Mouse (Mus musculus): ENCODE measurements at regions not wholly inside any gene's neighbourhood (a gene's known extent, or its start where the extent isn't known, plus 50 kb on each side); places are given as distances from the start of the nearest gene placed in this dataset.
"Not testable (repeated sequence)": the region's sequence is repeated elsewhere in the genome, so short reads cannot be mapped to it uniquely, and the experiment has no call there.

DNA sequence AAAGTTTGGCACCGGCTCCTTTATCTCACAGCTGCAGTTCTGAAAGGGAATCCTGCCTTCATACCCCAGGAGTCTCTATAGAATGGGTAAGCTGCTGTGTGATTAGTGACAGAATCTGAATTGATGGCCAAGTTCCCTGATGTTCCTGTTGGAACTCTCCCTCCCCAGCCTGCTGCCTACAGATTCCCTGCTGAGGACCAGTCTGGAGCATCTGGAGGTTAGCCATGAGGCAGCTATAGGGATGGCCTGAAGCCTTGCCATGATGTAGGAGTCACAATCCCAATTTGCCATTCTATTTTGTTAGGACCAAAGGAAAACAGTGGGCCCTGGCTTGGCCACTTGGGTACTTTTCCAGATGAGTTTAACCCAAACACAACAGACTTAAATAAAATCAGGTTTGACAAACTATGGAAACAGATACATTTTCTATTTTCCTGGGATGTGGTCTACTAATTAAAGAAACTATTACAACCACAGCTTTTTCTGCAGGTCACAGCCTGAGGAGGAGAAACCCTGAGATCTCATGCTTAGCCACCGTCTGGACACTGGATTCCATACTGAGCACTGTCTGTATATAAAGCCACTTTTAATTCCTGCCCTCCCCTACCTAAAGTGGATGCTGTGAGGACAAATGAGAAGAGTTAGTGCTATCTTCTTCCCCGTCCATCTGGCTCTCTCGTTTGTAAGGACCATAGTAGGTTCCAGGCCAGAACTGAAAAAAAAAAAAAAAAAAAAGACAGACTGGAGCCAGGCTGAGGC lies 349.5 kb upstream of the Tbl1xr1 start:
- in situ Hi-C loops (cut with MboI; ENCODE audit: low sequenced_read_pairs in 2 of 2, unreplicated experiment in 2 of 2): no loop called here

DNA sequence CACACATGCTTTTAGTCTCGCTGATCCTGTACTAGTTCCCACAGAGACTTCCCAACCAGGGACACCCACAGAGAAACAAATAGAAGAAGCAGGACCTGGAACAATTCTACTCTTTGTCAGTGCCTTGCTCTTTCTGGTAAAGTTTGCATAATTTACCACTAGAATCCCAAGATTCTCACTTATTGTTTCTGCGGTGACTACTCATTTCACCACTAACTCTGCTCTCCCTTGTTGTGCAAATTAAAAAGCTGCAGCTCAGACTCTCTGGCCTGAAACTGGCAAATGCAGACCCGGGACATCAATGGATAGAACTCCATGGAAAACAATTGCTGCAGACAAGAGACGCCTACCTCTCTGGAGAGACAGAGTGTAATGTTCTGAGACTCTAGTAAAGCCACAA lies 348.4 kb upstream of the Tbl1xr1 start:
- Histone ChIP-seq H3K27ac (ENCODE audit: insufficient read depth, low read depth, low read length, poor library complexity, severe bottlenecking) (no peak overlapping the region), H3K36me3 (ENCODE audit: control insufficient read depth, insufficient read depth, low read length, poor library complexity, severe bottlenecking) (no peaks in the 10 kb centered on the region), H3K9me3 (ENCODE audit: control insufficient read depth, insufficient read depth, low read depth, low read length) (no peaks in the 10 kb centered on the region), H3K4me1 (ENCODE audit: control insufficient read depth in 2 of 2, insufficient read depth in 2 of 2, low read length in 2 of 2, poor library complexity in 1 of 2) (no peaks in the 10 kb centered on the region), H3K9ac (ENCODE audit: insufficient read depth, low read depth, low read length, poor library complexity, severe bottlenecking) (no peak overlapping the region), H3K4me3 (ENCODE audit: insufficient read depth in 1 of 2, low read depth in 1 of 2, low read length in 2 of 2, poor library complexity in 1 of 2, severe bottlenecking in 1 of 2) (no peak overlapping the region)
- in situ Hi-C loops (cut with MboI; ENCODE audit: low sequenced_read_pairs in 2 of 2, unreplicated experiment in 2 of 2): no loop called here
- TF ChIP-seq MAFK (IDR thresholded peaks at IDR 0.05; ENCODE audit: insufficient read depth, low read depth, low read length): no peak
- TF ChIP-seq HCFC1 (IDR thresholded peaks at IDR 0.05; ENCODE audit: borderline replicate concordance, insufficient read depth, low read length): no peak
- TF ChIP-seq ZC3H11A (IDR thresholded peaks at IDR 0.05; ENCODE audit: borderline replicate concordance, low read depth, low read length): no peak
- no peak for TF ChIP-seq ZNF384 (IDR thresholded peaks at IDR 0.05; ENCODE audit: low read depth, low read length)
- no peak for TF ChIP-seq CHD2 (IDR thresholded peaks at IDR 0.05; ENCODE audit: low read depth, low read length)
- peak; percentile 26 for DNase-seq (ENCODE audit: low read depth, low spot score)

More for the DNA sequence above, 349.5 kb upstream of the Tbl1xr1 start:
- no peak for DNase-seq (ENCODE audit: low read depth, low spot score)
- Histone ChIP-seq H3K9ac (ENCODE audit: insufficient read depth, low read depth, low read length, poor library complexity, severe bottlenecking) (no peak overlapping the region), H3K36me3 (ENCODE audit: control insufficient read depth, insufficient read depth, low read length, poor library complexity, severe bottlenecking) (no peaks in the 10 kb centered on the region), H3K27ac (ENCODE audit: insufficient read depth, low read depth, low read length, poor library complexity, severe bottlenecking) (no peak overlapping the region), H3K4me1 (ENCODE audit: control insufficient read depth in 2 of 2, insufficient read depth in 2 of 2, low read length in 2 of 2, poor library complexity in 1 of 2) (no peaks in the 10 kb centered on the region), H3K9me3 (ENCODE audit: control insufficient read depth, insufficient read depth, low read depth, low read length) (no peaks in the 10 kb centered on the region), H3K4me3 (ENCODE audit: insufficient read depth in 1 of 2, low read depth in 1 of 2, low read length in 2 of 2, poor library complexity in 1 of 2, severe bottlenecking in 1 of 2) (no peak overlapping the region)
- TF ChIP-seq ZNF384 (IDR thresholded peaks at IDR 0.05; ENCODE audit: low read depth, low read length): no peak
- TF ChIP-seq CHD2 (IDR thresholded peaks at IDR 0.05; ENCODE audit: low read depth, low read length): no peak
- no peak for TF ChIP-seq MAFK (IDR thresholded peaks at IDR 0.05; ENCODE audit: insufficient read depth, low read depth, low read length)
- no peak for TF ChIP-seq ZC3H11A (IDR thresholded peaks at IDR 0.05; ENCODE audit: borderline replicate concordance, low read depth, low read length)
- no peak for TF ChIP-seq HCFC1 (IDR thresholded peaks at IDR 0.05; ENCODE audit: borderline replicate concordance, insufficient read depth, low read length)

DNA sequence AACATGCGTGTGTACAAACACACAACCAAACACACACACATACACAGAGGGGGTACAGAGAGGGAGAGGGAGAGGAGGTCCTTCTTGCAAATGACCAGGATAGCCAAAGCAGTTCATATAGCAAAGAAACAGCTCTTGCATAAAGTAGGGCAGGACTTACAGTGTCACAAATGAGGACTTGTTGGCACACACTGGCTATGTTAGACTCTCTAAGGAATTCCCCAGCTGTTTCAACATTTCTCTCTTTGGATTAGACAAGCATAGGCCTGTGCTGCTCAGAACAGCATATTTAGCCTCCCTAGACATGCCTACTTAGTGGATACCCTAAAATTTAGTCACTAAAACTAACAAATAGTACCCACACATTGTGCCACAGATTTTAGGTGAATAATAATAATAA lies 347.1 kb upstream of the Tbl1xr1 start:
- in situ Hi-C loops (cut with MboI; ENCODE audit: low sequenced_read_pairs in 2 of 2, unreplicated experiment in 2 of 2): no loop called here
- H3K4me3 ChIP-seq (ENCODE audit: insufficient read depth in 1 of 2, low read depth in 1 of 2, low read length in 2 of 2, poor library complexity in 1 of 2, severe bottlenecking in 1 of 2): no peak overlapping the region
- H3K36me3 ChIP-seq (ENCODE audit: control insufficient read depth, insufficient read depth, low read length, poor library complexity, severe bottlenecking): no peaks in the 10 kb centered on the region
- TF ChIP-seq ZNF384 (IDR thresholded peaks at IDR 0.05; ENCODE audit: low read depth, low read length): no peak
- TF ChIP-seq ZC3H11A (IDR thresholded peaks at IDR 0.05; ENCODE audit: borderline replicate concordance, low read depth, low read length): no peak
- no peak for TF ChIP-seq MAFK (IDR thresholded peaks at IDR 0.05; ENCODE audit: insufficient read depth, low read depth, low read length)
- no peak for TF ChIP-seq CHD2 (IDR thresholded peaks at IDR 0.05; ENCODE audit: low read depth, low read length)
- no peak for TF ChIP-seq HCFC1 (IDR thresholded peaks at IDR 0.05; ENCODE audit: borderline replicate concordance, insufficient read depth, low read length)
- H3K9ac ChIP-seq (ENCODE audit: insufficient read depth, low read depth, low read length, poor library complexity, severe bottlenecking): no peak overlapping the region
- H3K9me3 ChIP-seq (ENCODE audit: control insufficient read depth, insufficient read depth, low read depth, low read length): no peaks in the 10 kb centered on the region
- no peaks in the 10 kb centered on the region for H3K4me1 ChIP-seq (ENCODE audit: control insufficient read depth in 2 of 2, insufficient read depth in 2 of 2, low read length in 2 of 2, poor library complexity in 1 of 2)
- H3K27ac ChIP-seq (ENCODE audit: insufficient read depth, low read depth, low read length, poor library complexity, severe bottlenecking): no peak overlapping the region
- DNase-seq (ENCODE audit: low read depth, low spot score): no peak

DNA sequence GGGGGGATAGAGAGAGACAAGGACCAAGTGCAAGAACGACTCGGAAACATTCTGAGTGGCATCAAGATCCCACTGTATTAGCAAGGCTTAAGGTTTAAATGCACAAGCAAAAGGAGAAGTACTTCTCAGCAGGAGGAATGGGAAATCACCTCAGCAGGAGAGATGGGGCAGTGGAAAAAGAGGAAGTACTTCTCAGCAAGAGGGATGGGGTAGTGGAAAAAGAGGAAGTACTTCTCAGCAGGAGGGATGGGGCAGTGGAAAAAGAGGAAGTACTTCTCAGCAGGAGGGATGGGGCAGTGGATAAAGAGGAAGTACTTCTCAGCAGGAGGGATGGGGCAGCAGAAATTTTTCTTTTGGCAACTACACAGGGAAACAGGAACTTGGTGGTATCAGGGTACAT lies 340.8 kb upstream of the Tbl1xr1 start:
- DNase-seq (ENCODE audit: low read depth, low spot score); in situ Hi-C loops (cut with MboI; ENCODE audit: low sequenced_read_pairs in 2 of 2, unreplicated experiment in 2 of 2); H3K9me3 ChIP-seq (ENCODE audit: control insufficient read depth, insufficient read depth, low read depth, low read length); H3K27ac ChIP-seq (ENCODE audit: insufficient read depth, low read depth, low read length, poor library complexity, severe bottlenecking); H3K4me3 ChIP-seq (ENCODE audit: insufficient read depth in 1 of 2, low read depth in 1 of 2, low read length in 2 of 2, poor library complexity in 1 of 2, severe bottlenecking in 1 of 2); H3K36me3 ChIP-seq (ENCODE audit: control insufficient read depth, insufficient read depth, low read length, poor library complexity, severe bottlenecking); H3K9ac ChIP-seq (ENCODE audit: insufficient read depth, low read depth, low read length, poor library complexity, severe bottlenecking); H3K4me1 ChIP-seq (ENCODE audit: control insufficient read depth in 2 of 2, insufficient read depth in 2 of 2, low read length in 2 of 2, poor library complexity in 1 of 2): not testable (repeated sequence)

DNA sequence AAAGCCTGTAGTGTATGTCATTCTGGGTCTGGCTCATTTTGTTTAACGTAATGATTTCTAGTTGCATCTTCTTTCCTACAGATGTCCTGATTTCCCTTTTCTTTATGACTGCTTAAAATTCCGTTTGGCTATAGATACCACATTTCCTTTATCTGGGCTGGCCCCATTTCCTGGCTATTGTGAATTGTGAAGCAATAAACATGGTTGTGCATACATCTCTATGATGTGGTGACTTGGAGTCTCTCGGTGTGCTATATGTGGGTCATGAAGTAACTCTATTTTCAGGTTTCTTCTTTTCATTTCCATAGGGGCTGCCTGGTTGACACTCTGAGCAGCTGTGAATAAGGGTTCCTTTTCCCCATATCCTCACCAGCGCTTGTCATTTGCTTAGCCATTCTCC lies 336.7 kb upstream of the Tbl1xr1 start:
- Histone ChIP-seq H3K9ac (ENCODE audit: insufficient read depth, low read depth, low read length, poor library complexity, severe bottlenecking) (no peak overlapping the region), H3K9me3 (ENCODE audit: control insufficient read depth, insufficient read depth, low read depth, low read length) (no peaks in the 10 kb centered on the region), H3K4me1 (ENCODE audit: control insufficient read depth in 2 of 2, insufficient read depth in 2 of 2, low read length in 2 of 2, poor library complexity in 1 of 2) (no peaks in the 10 kb centered on the region), H3K4me3 (ENCODE audit: insufficient read depth in 1 of 2, low read depth in 1 of 2, low read length in 2 of 2, poor library complexity in 1 of 2, severe bottlenecking in 1 of 2) (no peak overlapping the region), H3K27ac (ENCODE audit: insufficient read depth, low read depth, low read length, poor library complexity, severe bottlenecking) (no peak overlapping the region), H3K36me3 (ENCODE audit: control insufficient read depth, insufficient read depth, low read length, poor library complexity, severe bottlenecking) (no peaks in the 10 kb centered on the region)
- TF ChIP-seq ZC3H11A (IDR thresholded peaks at IDR 0.05; ENCODE audit: borderline replicate concordance, low read depth, low read length): no peak
- no peak for TF ChIP-seq MAFK (IDR thresholded peaks at IDR 0.05; ENCODE audit: insufficient read depth, low read depth, low read length)
- TF ChIP-seq ZNF384 (IDR thresholded peaks at IDR 0.05; ENCODE audit: low read depth, low read length): no peak
- TF ChIP-seq HCFC1 (IDR thresholded peaks at IDR 0.05; ENCODE audit: borderline replicate concordance, insufficient read depth, low read length): no peak
- no peak for TF ChIP-seq CHD2 (IDR thresholded peaks at IDR 0.05; ENCODE audit: low read depth, low read length)
- in situ Hi-C loops (cut with MboI; ENCODE audit: low sequenced_read_pairs in 2 of 2, unreplicated experiment in 2 of 2): no loop called here
- no peak for DNase-seq (ENCODE audit: low read depth, low spot score)

All from ES-E14 (cell line).